In the genomic region with DNA sequence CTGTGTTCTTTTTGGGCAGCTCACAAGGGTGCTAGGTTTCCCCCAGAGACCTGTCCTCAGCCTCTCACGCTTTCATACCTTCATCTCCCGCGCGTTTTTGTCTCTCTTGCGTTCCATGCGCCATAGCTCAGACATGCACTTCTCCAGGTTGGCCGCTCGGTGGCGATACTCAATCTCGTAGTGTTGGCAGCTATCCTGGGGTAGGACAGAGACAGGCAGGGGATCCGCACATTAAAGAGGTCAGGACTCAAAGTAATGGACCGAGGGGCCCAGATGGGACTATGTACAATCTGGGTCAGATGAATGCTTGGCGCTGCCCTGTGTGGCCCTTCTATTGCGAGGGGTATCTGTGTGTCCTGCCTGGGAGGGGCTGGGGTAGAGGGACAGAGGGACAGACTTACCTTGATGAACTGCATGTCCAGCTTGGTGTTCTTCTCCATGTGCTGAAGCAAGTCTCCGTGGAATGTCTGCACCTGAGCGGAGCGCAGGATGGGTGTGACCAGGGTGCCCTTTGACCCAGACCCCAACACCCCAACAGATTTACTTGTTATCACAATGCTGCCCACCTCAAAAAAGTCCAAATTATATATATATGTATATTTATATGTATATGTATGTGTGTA, we compare ENCODE assay signal across 8 mouse cellular contexts. TPM values are rescaled to one million over a fixed set of nuclear protein-coding genes. Genes with fewer than 3 reads are reported as not detected.
DNase-seq lines count a peak whose midpoint lies in the region; ATAC-seq and TF ChIP-seq lines count a peak whose summit lies in the region.

No protein-coding gene starts in this region.

- peak overlapping the region; percentile 66 for H3K4me3 ChIP-seq in gastrocnemius, adult 2 months
- H3K4me3 ChIP-seq in C2C12 (ENCODE audit: insufficient read depth, poor library complexity, severe bottlenecking), result no peak overlapping the region
- peak overlapping the region; percentile 60 for H3K4me3 ChIP-seq in bone marrow macrophage, adult 2 months (ENCODE audit: insufficient read depth, low read length)
- H3K4me3 ChIP-seq in heart, embryonic 11.5 days (ENCODE audit: low read depth, low read length), result peak overlapping the region; percentile 34
- peak overlapping the region; percentile 30 for H3K4me3 ChIP-seq in limb, embryonic 12.5 days (replicated peaks)
- peak overlapping the region; percentile 42 for H3K4me3 ChIP-seq in midbrain, embryonic 12.5 days

- no peaks in the 10 kb centered on the region for H3K79me3 ChIP-seq in C2C12 (ENCODE audit: low read depth)

- WGBS in heart, embryonic 11.5 days (ENCODE audit: insufficient replicate concordance), result 14% methylated on average over 17 of the region's 17 CpGs
- WGBS in limb, embryonic 12.5 days, result 15% methylated on average over 17 of the region's 17 CpGs
- 13% methylated on average over 17 of the region's 17 CpGs for WGBS in midbrain, embryonic 12.5 days

- peak overlapping the region; percentile 68 for H3K4me2 ChIP-seq in heart, embryonic 11.5 days
- H3K4me2 ChIP-seq in limb, embryonic 12.5 days, result peak overlapping the region; percentile 57
- peak overlapping the region; percentile 86 for H3K4me2 ChIP-seq in midbrain, embryonic 12.5 days (replicated peaks)

- peak; percentile 78 for TF ChIP-seq CTCF in gastrocnemius, adult 2 months (IDR thresholded peaks at IDR 0.05)
- TF ChIP-seq CTCF in C2C12 (IDR thresholded peaks at IDR 0.05; ENCODE audit: control insufficient read depth, insufficient read depth, insufficient read length), result peak; percentile 57
- TF ChIP-seq CTCF in bone marrow macrophage, adult 2 months (IDR thresholded peaks at IDR 0.05; ENCODE audit: low read depth, low read length), result peak; percentile 63

- peaks cover 46% of the 10 kb centered on the region for H3K27me3 ChIP-seq in C2C12 (ENCODE audit: control insufficient read depth, insufficient read depth, insufficient read length)
- H3K27me3 ChIP-seq in heart, embryonic 11.5 days (ENCODE audit: control insufficient read depth, insufficient read depth, low read length), result peaks cover 8% of the 10 kb centered on the region; the same call in 1 of the 2 replicates
- peaks cover 44% of the 10 kb centered on the region for H3K27me3 ChIP-seq in limb, embryonic 12.5 days
- peaks cover 25% of the 10 kb centered on the region for H3K27me3 ChIP-seq in midbrain, embryonic 12.5 days

- intact Hi-C loops in gastrocnemius, adult 2 months (cut with DNase I), result no loop called here

- H3K36me3 ChIP-seq in C2C12 (ENCODE audit: control insufficient read depth, insufficient read depth), result no peaks in the 10 kb centered on the region
- no peaks in the 10 kb centered on the region for H3K36me3 ChIP-seq in heart, embryonic 11.5 days (ENCODE audit: control insufficient read depth, insufficient read depth, low read length)
- H3K36me3 ChIP-seq in limb, embryonic 12.5 days, result no peaks in the 10 kb centered on the region
- H3K36me3 ChIP-seq in midbrain, embryonic 12.5 days, result no peaks in the 10 kb centered on the region

- H3K4me1 ChIP-seq in bone marrow macrophage, adult 2 months (ENCODE audit: control insufficient read depth, insufficient read depth, low read length), result peaks cover 16% of the 10 kb centered on the region
- peaks cover 8% of the 10 kb centered on the region for H3K4me1 ChIP-seq in heart, embryonic 11.5 days (ENCODE audit: control insufficient read depth, insufficient read depth, low read length)
- H3K4me1 ChIP-seq in limb, embryonic 12.5 days (replicated peaks), result peaks cover 8% of the 10 kb centered on the region
- H3K4me1 ChIP-seq in midbrain, embryonic 12.5 days, result peaks cover 13% of the 10 kb centered on the region

- no peaks in the 10 kb centered on the region for H3K79me2 ChIP-seq in C2C12 (ENCODE audit: control insufficient read depth, insufficient read depth)

- no peak; the same call in 1 of the 2 replicates for ATAC-seq in heart, embryonic 11.5 days (replicated peaks; ENCODE audit: insufficient number of reproducible peaks, low FRiP score, low TSS enrichment)
- ATAC-seq in limb, embryonic 12.5 days (ENCODE audit: insufficient number of reproducible peaks, insufficient read depth, low FRiP score, low TSS enrichment, low read depth), result 0 out of 2 replicates have a peak, but pooled peaks have one; percentile 21
- 0 out of 2 replicates have a peak, but pooled peaks have one; percentile 30 for ATAC-seq in midbrain, embryonic 12.5 days (ENCODE audit: low FRiP score, low read depth)

- DNase-seq in gastrocnemius, adult 2 months, result peak; percentile 66
- DNase-seq in gastrocnemius, adult 8-10 months (ENCODE audit: low spot score in 2 of 2), result no peak
- DNase-seq in testis, postnatal 10 days (ENCODE audit: low spot score), result peak; percentile 74

- no peaks in the 10 kb centered on the region for H3K9me3 ChIP-seq in heart, embryonic 11.5 days (replicated peaks; ENCODE audit: control insufficient read depth, low read length)
- no peaks in the 10 kb centered on the region for H3K9me3 ChIP-seq in limb, embryonic 12.5 days
- H3K9me3 ChIP-seq in midbrain, embryonic 12.5 days, result no peaks in the 10 kb centered on the region

- TF ChIP-seq POLR2A in bone marrow macrophage, adult 2 months (IDR thresholded peaks at IDR 0.05; ENCODE audit: borderline replicate concordance, low read depth, low read length), result no peak

- no peak overlapping the region for H3ac ChIP-seq in C2C12 (ENCODE audit: control insufficient read depth, insufficient read length, low read depth)

- H3K27ac ChIP-seq in gastrocnemius, adult 2 months, result peak overlapping the region; percentile 78; the same call in 1 of the 2 replicates
- no peak overlapping the region for H3K27ac ChIP-seq in bone marrow macrophage, adult 2 months (ENCODE audit: insufficient read depth, low read depth, low read length)
- no peak overlapping the region for H3K27ac ChIP-seq in heart, embryonic 11.5 days (ENCODE audit: low read depth, low read length)
- no peak overlapping the region for H3K27ac ChIP-seq in limb, embryonic 12.5 days
- no peak overlapping the region for H3K27ac ChIP-seq in midbrain, embryonic 12.5 days (replicated peaks)

- H3K9ac ChIP-seq in heart, embryonic 11.5 days (ENCODE audit: low read depth, low read length), result no peak overlapping the region; the same call in 1 of the 2 replicates
- H3K9ac ChIP-seq in limb, embryonic 12.5 days (replicated peaks), result no peak overlapping the region
- H3K9ac ChIP-seq in midbrain, embryonic 12.5 days (replicated peaks), result peak overlapping the region; percentile 49

TF ChIP-seq in C2C12, 6 proteins besides CTCF, POLR2A, EP300 and RAD21 (continues in another document):
- TF ChIP-seq MAX (IDR thresholded peaks at IDR 0.05), result no peak
- TF ChIP-seq MYOD1 (IDR thresholded peaks at IDR 0.05; ENCODE audit: control insufficient read depth, insufficient read length, low read depth), result no peak
- TF ChIP-seq MYOG (IDR thresholded peaks at IDR 0.05; ENCODE audit: control insufficient read depth, extremely low read depth, insufficient read length), result no peak

RNA-seq across cellular contexts. Expression of a gene that starts 14.1 kb away (rescaled TPM):
- 1 to 10 TPM; 3.1 to 3.2 TPM for total RNA-seq in gastrocnemius, adult 2 months (2021)
- total RNA-seq in gastrocnemius, adult 8-10 months (2022), result 1 to 10 TPM; 2.6 to 6.1 (median 3.5) TPM
- 1.2 TPM for polyA plus RNA-seq in C2C12 (2012; fragmentation: generic; extraction: Trizol)
- polyA plus RNA-seq in bone marrow macrophage, adult 2 months (2012; ENCODE audit: insufficient read depth, insufficient read length, missing spikeins), result not detected in 2 replicates
- 11.1 and 14.0 TPM in 2 replicates for polyA plus RNA-seq in heart, embryonic 11.5 days (2014; fragmentation: Nextera tagmentation; extraction: Ambion mirVana)
- polyA plus RNA-seq in limb, embryonic 12.5 days (2016; fragmentation: Nextera tagmentation; extraction: Ambion mirVana), result 8.6 and 10.0 TPM in 2 replicates
- 0.72 and 2.4 TPM in 2 replicates for polyA plus RNA-seq in midbrain, embryonic 12.5 days (2016; fragmentation: Nextera tagmentation; extraction: Ambion mirVana)

RNA-seq across cellular contexts. Expression of a gene that starts 16.7 kb away (rescaled TPM):
- total RNA-seq in gastrocnemius, adult 2 months (2021), result under 1 TPM; 0.13 to 0.53 TPM
- total RNA-seq in gastrocnemius, adult 8-10 months (2022), result under 1 TPM; 0.15 to 0.85 (median 0.16) TPM
- polyA plus RNA-seq in C2C12 (2012; fragmentation: generic; extraction: Trizol), result 0.11 TPM
- polyA plus RNA-seq in bone marrow macrophage, adult 2 months (2012; ENCODE audit: insufficient read depth, insufficient read length, missing spikeins), result not detected in 2 replicates
- 0.17 TPM in 1 of 2 replicates, not detected in the other for polyA plus RNA-seq in heart, embryonic 11.5 days (2014; fragmentation: Nextera tagmentation; extraction: Ambion mirVana)
- polyA plus RNA-seq in limb, embryonic 12.5 days (2016; fragmentation: Nextera tagmentation; extraction: Ambion mirVana), result 0.30 and 0.42 TPM in 2 replicates
- polyA plus RNA-seq in midbrain, embryonic 12.5 days (2016; fragmentation: Nextera tagmentation; extraction: Ambion mirVana), result 0.24 and 0.50 TPM in 2 replicates

RNA-seq across cellular contexts. Expression of a gene that starts 42.0 kb away (rescaled TPM):
- 1 to 10 TPM in 1 of 2 experiments, under 1 TPM in 1; 0.10 to 1.0 TPM for total RNA-seq in gastrocnemius, adult 2 months (2021)
- under 1 TPM; 0.24 to 0.72 (median 0.36) TPM for total RNA-seq in gastrocnemius, adult 8-10 months (2022)
- polyA plus RNA-seq in C2C12 (2012; fragmentation: generic; extraction: Trizol), result 0.01 TPM
- polyA plus RNA-seq in bone marrow macrophage, adult 2 months (2012; ENCODE audit: insufficient read depth, insufficient read length, missing spikeins), result not detected in 2 replicates
- polyA plus RNA-seq in heart, embryonic 11.5 days (2014; fragmentation: Nextera tagmentation; extraction: Ambion mirVana), result 0.59 and 0.64 TPM in 2 replicates
- polyA plus RNA-seq in limb, embryonic 12.5 days (2016; fragmentation: Nextera tagmentation; extraction: Ambion mirVana), result 0.68 and 0.76 TPM in 2 replicates
- 0.72 and 0.80 TPM in 2 replicates for polyA plus RNA-seq in midbrain, embryonic 12.5 days (2016; fragmentation: Nextera tagmentation; extraction: Ambion mirVana)

RNA-seq across cellular contexts. Expression of a gene that starts 42.3 kb away (rescaled TPM):
- total RNA-seq in gastrocnemius, adult 2 months (2021), result 10 to 100 TPM; 33.6 to 35.0 TPM
- total RNA-seq in gastrocnemius, adult 8-10 months (2022), result 10 to 100 TPM; 30.0 to 34.8 (median 32.4) TPM
- polyA plus RNA-seq in C2C12 (2012; fragmentation: generic; extraction: Trizol), result 15.3 TPM
- polyA plus RNA-seq in bone marrow macrophage, adult 2 months (2012; ENCODE audit: insufficient read depth, insufficient read length, missing spikeins), result 11.4 and 13.0 TPM in 2 replicates
- 17.6 and 19.3 TPM in 2 replicates for polyA plus RNA-seq in heart, embryonic 11.5 days (2014; fragmentation: Nextera tagmentation; extraction: Ambion mirVana)
- 53.7 and 55.5 TPM in 2 replicates for polyA plus RNA-seq in limb, embryonic 12.5 days (2016; fragmentation: Nextera tagmentation; extraction: Ambion mirVana)
- 60.5 and 67.8 TPM in 2 replicates for polyA plus RNA-seq in midbrain, embryonic 12.5 days (2016; fragmentation: Nextera tagmentation; extraction: Ambion mirVana)

RNA-seq across cellular contexts. Expression of a gene that starts 57.0 kb away (rescaled TPM):
- 10 to 100 TPM; 19.4 to 20.1 TPM for total RNA-seq in gastrocnemius, adult 2 months (2021)
- total RNA-seq in gastrocnemius, adult 8-10 months (2022), result 10 to 100 TPM; 17.3 to 22.2 (median 18.0) TPM
- 17.4 TPM for polyA plus RNA-seq in C2C12 (2012; fragmentation: generic; extraction: Trizol)
- 4.5 and 5.5 TPM in 2 replicates for polyA plus RNA-seq in bone marrow macrophage, adult 2 months (2012; ENCODE audit: insufficient read depth, insufficient read length, missing spikeins)
- 11.6 and 12.9 TPM in 2 replicates for polyA plus RNA-seq in heart, embryonic 11.5 days (2014; fragmentation: Nextera tagmentation; extraction: Ambion mirVana)
- 11.0 and 11.9 TPM in 2 replicates for polyA plus RNA-seq in limb, embryonic 12.5 days (2016; fragmentation: Nextera tagmentation; extraction: Ambion mirVana)
- 35.4 and 37.1 TPM in 2 replicates for polyA plus RNA-seq in midbrain, embryonic 12.5 days (2016; fragmentation: Nextera tagmentation; extraction: Ambion mirVana)

Comparison
In these comparisons a context has a peak if more than half of its experiments do, and no peak if none do; other contexts are left out.
1. DNase-seq: peak in gastrocnemius, adult 2 months (single experiment) and testis, postnatal 10 days (single experiment); none in gastrocnemius, adult 8-10 months (0 of 2).
2. Peak in every context shown above with its lines, with median percentiles within 50 percentile points of each other: CTCF ChIP-seq and H3K4me2 ChIP-seq.